Mouse (Mus musculus) lung, postnatal 0 days (tissue): ENCODE results near the gene Trp53i13. TPM values are rescaled to one million over a fixed set of nuclear protein-coding genes. Genes with fewer than 3 reads are reported as not detected.

Source experiments
- ATAC-seq: fragments of 200-750 bp; cut with Nextera tagmentation; 2 replicates; pipeline ENCODE4 v1.8.0; 2017; ENCODE audit warnings: moderate library complexity
- DNase-seq: peaks from one replicate; pipeline ENCODE4 v3.0.0-alpha.2; 2016; ENCODE audit warnings: low spot score
- H3K27ac ChIP-seq: fragments of 300-500 bp; sonication (generic); 2 replicates; pipeline ENCODE4 v1.5.1; 2014; ENCODE audit warnings: antibody characterized with exemption, mild to moderate bottlenecking, low read length, mixed read lengths
- H3K27me3 ChIP-seq: fragments of 300-500 bp; sonication (generic); replicated peaks from 2 replicates; pipeline ENCODE4 v1.6.1; 2014; ENCODE audit warnings: low read length, mixed read lengths; ENCODE audit not compliant: insufficient read depth
- H3K36me3 ChIP-seq: fragments of 300-500 bp; sonication (generic); 2 replicates; pipeline ENCODE4 v1.6.1; 2014; ENCODE audit warnings: low read length, mixed read lengths; ENCODE audit not compliant: insufficient read depth
- H3K4me1 ChIP-seq: fragments of 300-500 bp; sonication (generic); 2 replicates; pipeline ENCODE4 v1.6.1; 2014; ENCODE audit warnings: antibody characterized with exemption, low read depth, low read length, mixed read lengths; ENCODE audit not compliant: insufficient read depth
- H3K4me2 ChIP-seq: fragments of 300-500 bp; sonication (generic); replicated peaks from 2 replicates; pipeline ENCODE4 v1.6.1; 2014; ENCODE audit warnings: low read depth, mild to moderate bottlenecking, low read length, moderate library complexity, mixed read lengths
- H3K4me3 ChIP-seq: fragments of 300-500 bp; sonication (generic); 2 replicates; pipeline ENCODE4 v1.5.1; 2014; ENCODE audit warnings: low read depth, low read length
- H3K9ac ChIP-seq: fragments of 300-500 bp; sonication (generic); replicated peaks from 2 replicates; pipeline ENCODE4 v1.6.1; 2014; ENCODE audit warnings: low read depth, mild to moderate bottlenecking
- H3K9me3 ChIP-seq: fragments of 300-500 bp; sonication (generic); 2 replicates; pipeline ENCODE4 v1.6.1; 2016; ENCODE audit warnings: low read length, mixed read lengths
- CTCF ChIP-seq: IDR thresholded peaks from 2 replicates; pipeline ENCODE4 v1.5.1; 2016; ENCODE audit warnings: antibody characterized with exemption, mild to moderate bottlenecking
- EP300 ChIP-seq: IDR thresholded peaks from 2 replicates; pipeline ENCODE4 v1.6.1; 2016; ENCODE audit warnings: antibody characterized with exemption, mild to moderate bottlenecking, control low read depth
- WGBS: fragments of 180-500 bp; shearing (Covaris S2); extraction: QIAGEN DNeasy Blood & Tissue Kit; methylation state at CpG from one replicate; pipeline ENCODE4 v1.1.7; 2014; 5-methylcytosine and 5-hydroxymethylcytosine counted together
- polyA plus RNA-seq: library from polyadenylated mRNA; unstranded; fragments of >200 nt; fragmentation: Nextera tagmentation; extraction: Ambion mirVana; gene quantifications from 2 replicates; pipeline ENCODE4 v1.2.1, GENCODE M21; 2015

Gene Trp53i13
- polyA plus RNA-seq, 1 experiment from 2014 or later, result 32.9 TPM

GRCm38 (mm10) chr11:77514832-77515636, 746 bp downstream of the Trp53i13 start, which contains the start of gene Abhd15:
Abhd15 (plus strand) TSS chr11:77515121.
- peak; percentile 22; the same call in 1 of the 2 replicates for TF ChIP-seq CTCF
- TF ChIP-seq EP300, result no peak
- Histone ChIP-seq H3K27ac (peak within 1 kb of the TSS; percentile 66), H3K27me3 (0 out of 2 replicates have a peak, but pooled peaks cover 4% of the 10 kb centered on the region), H3K36me3 (no peaks in the 10 kb centered on the region), H3K4me3 (peak within 1 kb of the TSS; percentile 68), H3K9ac (peak within 1 kb of the TSS; percentile 34), H3K4me1 (peaks cover 27% of the 10 kb centered on the region), H3K4me2 (peak within 1 kb of the TSS; percentile 91), H3K9me3 (no peaks in the 10 kb centered on the region)
- ATAC-seq (peak; percentile 69), DNase-seq (peak; percentile 90)
- under 1% methylated on average over 51 of the region's 72 CpGs for WGBS

GRCm38 (mm10) chr11:77514281-77514831, 1.4 kb downstream of the Trp53i13 start:
- DNase-seq (no peak), ATAC-seq (no peak)
- Histone ChIP-seq H3K4me3 (peak overlapping the region; percentile 48), H3K9ac (0 out of 2 replicates have a peak overlapping the region, but pooled peaks have one; percentile 34), H3K4me2 (peak overlapping the region; percentile 91), H3K27me3 (0 out of 2 replicates have a peak, but pooled peaks cover 4% of the 10 kb centered on the region), H3K9me3 (no peaks in the 10 kb centered on the region), H3K36me3 (no peaks in the 10 kb centered on the region), H3K27ac (peak overlapping the region; percentile 66), H3K4me1 (peaks cover 27% of the 10 kb centered on the region)
- 13% methylated on average over 19 of the region's 19 CpGs for WGBS
- TF ChIP-seq CTCF (no peak), EP300 (no peak)

- Histone ChIP-seq H3K9ac (peak overlapping the region; percentile 16; the same call in 1 of the 2 replicates), H3K27ac (peak overlapping the region; percentile 65), H3K9me3 (no peaks in the 10 kb centered on the region), H3K4me3 (peak overlapping the region; percentile 68), H3K4me1 (peaks cover 27% of the 10 kb centered on the region), H3K27me3 (0 out of 2 replicates have a peak, but pooled peaks cover 4% of the 10 kb centered on the region), H3K4me2 (peak overlapping the region; percentile 91), H3K36me3 (no peaks in the 10 kb centered on the region)
- 7% methylated on average over 10 of the region's 10 CpGs for WGBS
- TF ChIP-seq EP300 (no peak), CTCF (no peak)
- peak; percentile 49 for DNase-seq
- no peak for ATAC-seq
Measured at GRCm38 (mm10) chr11:77513811-77514170, 2.0 kb downstream of the Trp53i13 start.

GRCm38 (mm10) chr11:77512891-77513810, 2.6 kb downstream of the Trp53i13 start:
- peak overlapping the region; percentile 68 for H3K27ac ChIP-seq
- H3K4me2 ChIP-seq, result peak overlapping the region; percentile 91
- peak; percentile 93 for DNase-seq
- peak; percentile 83 for ATAC-seq
- under 1% methylated on average over 58 of the region's 84 CpGs for WGBS
- no peak for TF ChIP-seq EP300
- no peak for TF ChIP-seq CTCF
- H3K4me1 ChIP-seq, result peaks cover 23% of the 10 kb centered on the region
- H3K36me3 ChIP-seq, result no peaks in the 10 kb centered on the region
- peak overlapping the region; percentile 46 for H3K9ac ChIP-seq
- H3K9me3 ChIP-seq, result no peaks in the 10 kb centered on the region
- H3K4me3 ChIP-seq, result peak overlapping the region; percentile 68
- H3K27me3 ChIP-seq, result 0 out of 2 replicates have a peak, but pooled peaks cover 4% of the 10 kb centered on the region

DNA sequence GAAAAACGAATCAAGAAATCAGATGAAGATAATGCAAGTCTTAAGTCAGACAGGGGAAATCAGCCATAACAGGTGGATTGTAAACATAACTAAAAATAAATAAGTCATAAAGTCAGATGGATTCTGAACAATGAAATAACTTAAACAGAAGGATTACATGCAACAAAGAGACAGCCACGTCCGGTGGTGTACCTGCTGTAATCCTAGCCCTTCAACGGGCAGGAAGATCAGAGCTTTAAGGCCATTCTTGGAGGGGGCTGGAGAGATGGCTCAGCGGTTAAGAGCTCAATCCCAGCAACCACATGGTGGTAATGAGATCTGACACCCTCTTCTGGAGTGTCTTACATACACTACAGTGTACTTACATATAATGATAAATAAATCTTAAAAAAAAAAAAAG, 4.4 kb downstream of the Trp53i13 start:
- TF ChIP-seq CTCF, result no peak
- no peak for TF ChIP-seq EP300
- 62% methylated on average over 5 of the region's 5 CpGs for WGBS
- Histone ChIP-seq H3K27me3 (0 out of 2 replicates have a peak, but pooled peaks cover 4% of the 10 kb centered on the region), H3K4me3 (no peak overlapping the region), H3K9me3 (no peaks in the 10 kb centered on the region), H3K27ac (no peak overlapping the region), H3K4me1 (peaks cover 23% of the 10 kb centered on the region), H3K9ac (no peak overlapping the region), H3K4me2 (no peak overlapping the region), H3K36me3 (0 out of 2 replicates have a peak, but pooled peaks cover 9% of the 10 kb centered on the region)
- ATAC-seq (no peak), DNase-seq (no peak)
